Mouse (Mus musculus): ENCODE data around the gene Grk1. TPM values are rescaled to one million over a fixed set of nuclear protein-coding genes. Genes with fewer than 3 reads are reported as not detected.
A peak's percentile ranks its signal among the peaks of the same experiment; 100 is the strongest.

Grk1 gene
- total and polyA plus RNA-seq, 3 experiments: not detected

DNA sequence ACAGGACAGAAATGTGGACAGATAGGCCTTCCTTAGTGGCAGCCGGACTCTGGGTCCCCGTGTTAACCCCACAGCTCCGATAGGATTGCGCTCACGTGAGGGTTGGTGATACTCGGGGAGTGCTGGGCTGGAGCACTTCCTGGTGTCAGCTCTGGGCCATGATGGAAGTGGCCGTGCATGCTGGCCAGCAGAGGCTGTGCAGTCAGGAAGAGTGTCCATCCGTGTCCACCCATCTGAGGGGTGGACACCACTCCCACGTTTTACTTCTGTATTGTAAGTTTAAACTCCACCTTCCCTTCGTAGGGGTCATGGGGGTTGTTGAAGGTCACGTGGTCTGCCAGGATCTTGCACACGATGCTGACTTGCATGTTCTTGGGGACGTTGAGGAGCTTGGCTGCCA is 18.5 kb upstream of the Grk1 start:
- H3K36me3 ChIP-seq (replicated peaks in 1 of 2; ENCODE audit: control insufficient read depth in 1 of 2, insufficient read depth in 1 of 2, low read length in 1 of 2): no peaks in the 10 kb centered on the region
- dilution Hi-C loops (cut with MboI; ENCODE audit: extremely low pct_ligation_motif_present, extremely low pct_unique_long_range_greater_than_20kb, low sequenced_read_pairs) (no loop called here), in situ Hi-C loops (cut with MboI; ENCODE audit: low pct_ligation_motif_present, low pct_unique_long_range_greater_than_20kb, low sequenced_read_pairs) (no loop called here)
- peaks cover 4% of the 10 kb centered on the region for H3K9me3 ChIP-seq (replicated peaks; ENCODE audit: low read length)
- H3K4me1 ChIP-seq (ENCODE audit: control insufficient read depth in 1 of 2, insufficient read depth in 2 of 2): peaks cover 17 to 36% of the 10 kb centered on the region in 2 experiments
- H3K4me3 ChIP-seq (replicated peaks in 1 of 3; ENCODE audit: low read depth in 2 of 3, low read length in 2 of 3, poor library complexity in 1 of 3): no peak overlapping the region
- H3K4me2 ChIP-seq (ENCODE audit: insufficient read depth, low read depth, poor library complexity, severe bottlenecking): no peak overlapping the region
- DNase-seq (ENCODE audit: extremely low read depth): no peak
- H3K79me2 ChIP-seq (replicated peaks; ENCODE audit: control insufficient read depth, extremely low read depth, insufficient read depth, poor library complexity, severe bottlenecking): no peaks in the 10 kb centered on the region
- no peak overlapping the region for H3K9ac ChIP-seq (ENCODE audit: insufficient read depth, low read depth)
- TF ChIP-seq CHD2 (IDR thresholded peaks at IDR 0.05; ENCODE audit: low read length) (no peak), ELF1 (IDR thresholded peaks at IDR 0.05; ENCODE audit: low read depth, low read length) (no peak), HCFC1 (IDR thresholded peaks at IDR 0.05; ENCODE audit: low read depth, low read length) (no peak), TCF12 (IDR thresholded peaks at IDR 0.05; ENCODE audit: low read depth, low read length) (no peak), ZNF384 (IDR thresholded peaks at IDR 0.05; ENCODE audit: low read depth, low read length) (no peak), ETS1 (conservative IDR thresholded peaks at IDR 0.05; ENCODE audit: low read depth, low read length) (no peak), ZMIZ1 (IDR thresholded peaks at IDR 0.05; ENCODE audit: low read depth, low read length) (no peak), TBP (conservative IDR thresholded peaks at IDR 0.05; ENCODE audit: low read depth, low read length) (no peak), KAT2A (IDR thresholded peaks at IDR 0.05; ENCODE audit: insufficient replicate concordance, low read length) (no peak)
- no peak overlapping the region for H3K27ac ChIP-seq (ENCODE audit: insufficient read depth, low read depth)
- H3K27me3 ChIP-seq (replicated peaks): no peaks in the 10 kb centered on the region

DNA sequence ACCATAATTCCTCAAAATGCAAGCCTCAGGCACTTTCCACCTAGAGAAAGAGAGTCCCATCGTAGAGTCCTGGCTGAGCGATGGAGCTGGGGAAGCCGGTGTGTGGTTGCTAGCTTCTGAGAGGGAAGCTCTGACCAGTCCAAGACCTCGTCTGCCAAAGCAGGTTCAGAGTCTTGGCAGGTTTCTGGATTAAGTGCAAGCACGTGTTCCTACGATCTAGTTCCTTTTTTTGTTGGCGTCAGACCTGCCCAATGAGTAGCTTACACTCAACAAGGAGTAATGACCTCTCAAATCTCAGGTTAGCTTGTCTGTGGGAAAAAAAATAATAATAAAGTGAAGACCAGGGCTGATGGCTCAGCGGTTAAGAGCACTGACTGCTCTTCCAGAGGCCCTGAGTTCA is 17.2 kb upstream of the Grk1 start:
- H3K4me3 ChIP-seq (replicated peaks in 1 of 3; ENCODE audit: low read depth in 2 of 3, low read length in 2 of 3, poor library complexity in 1 of 3): no peak overlapping the region
- peaks cover 8 to 23% of the 10 kb centered on the region in 2 experiments for H3K4me1 ChIP-seq (ENCODE audit: control insufficient read depth in 1 of 2, insufficient read depth in 2 of 2)
- H3K9ac ChIP-seq (ENCODE audit: insufficient read depth, low read depth): no peak overlapping the region
- no peak for TF ChIP-seq CHD2 (IDR thresholded peaks at IDR 0.05; ENCODE audit: low read length)
- TF ChIP-seq BHLHE40 (IDR thresholded peaks at IDR 0.05; ENCODE audit: low read depth, low read length): peak; percentile 40; the same call in 1 of the 2 replicates
- peak; percentile 70 for TF ChIP-seq MAX (IDR thresholded peaks at IDR 0.05; ENCODE audit: low read length)
- dilution Hi-C loops (cut with MboI; ENCODE audit: extremely low pct_ligation_motif_present, extremely low pct_unique_long_range_greater_than_20kb, low sequenced_read_pairs) (no loop called here), in situ Hi-C loops (cut with MboI; ENCODE audit: low pct_ligation_motif_present, low pct_unique_long_range_greater_than_20kb, low sequenced_read_pairs) (no loop called here)
- H3K27me3 ChIP-seq (replicated peaks): no peaks in the 10 kb centered on the region
- H3K36me3 ChIP-seq (replicated peaks in 1 of 2; ENCODE audit: control insufficient read depth in 1 of 2, insufficient read depth in 1 of 2, low read length in 1 of 2): no peaks in the 10 kb centered on the region
- no peak for DNase-seq (ENCODE audit: extremely low read depth)
- H3K79me2 ChIP-seq (replicated peaks; ENCODE audit: control insufficient read depth, extremely low read depth, insufficient read depth, poor library complexity, severe bottlenecking): no peaks in the 10 kb centered on the region
- no peak overlapping the region for H3K4me2 ChIP-seq (ENCODE audit: insufficient read depth, low read depth, poor library complexity, severe bottlenecking)
- H3K27ac ChIP-seq (ENCODE audit: insufficient read depth, low read depth): no peak overlapping the region
- peaks cover 4% of the 10 kb centered on the region for H3K9me3 ChIP-seq (replicated peaks; ENCODE audit: low read length)

DNA sequence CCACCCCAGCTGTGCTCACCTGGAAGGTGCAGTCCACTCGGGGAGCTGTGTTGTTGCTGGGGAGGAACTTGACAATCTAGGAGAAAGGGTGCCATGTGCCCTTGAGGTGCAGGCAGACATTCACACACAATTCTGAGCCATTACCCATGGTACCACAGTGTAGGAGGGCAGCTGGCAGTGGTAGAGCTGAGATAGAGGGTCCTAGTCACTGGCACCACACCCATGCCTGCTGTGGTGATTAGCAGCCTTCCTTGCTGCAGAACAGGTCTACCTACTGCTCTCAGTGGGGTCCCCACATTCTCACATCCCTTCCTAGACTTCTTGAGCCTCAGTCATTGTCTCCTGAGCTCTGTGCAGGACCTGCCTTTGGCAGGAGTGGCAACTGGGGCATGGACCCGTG is 16.1 kb upstream of the Grk1 start:
- H3K4me1 ChIP-seq (ENCODE audit: control insufficient read depth in 1 of 2, insufficient read depth in 2 of 2): peaks cover 4 to 19% of the 10 kb centered on the region in 2 experiments
- no peak overlapping the region for H3K27ac ChIP-seq (ENCODE audit: insufficient read depth, low read depth)
- in situ Hi-C loops (cut with MboI; ENCODE audit: low pct_ligation_motif_present, low pct_unique_long_range_greater_than_20kb, low sequenced_read_pairs): no loop called here
- H3K9ac ChIP-seq (ENCODE audit: insufficient read depth, low read depth): no peak overlapping the region
- DNase-seq (ENCODE audit: extremely low read depth): no peak
- H3K27me3 ChIP-seq (replicated peaks): no peaks in the 10 kb centered on the region
- H3K4me3 ChIP-seq (replicated peaks in 1 of 3; ENCODE audit: low read depth in 2 of 3, low read length in 2 of 3, poor library complexity in 1 of 3): no peak overlapping the region
- TF ChIP-seq GABPA (IDR thresholded peaks at IDR 0.05; ENCODE audit: insufficient replicate concordance, low read depth, low read length): no peak
- no peak for TF ChIP-seq SMC3 (IDR thresholded peaks at IDR 0.05; ENCODE audit: low read depth, low read length)
- no peak for TF ChIP-seq MAFK (IDR thresholded peaks at IDR 0.05; ENCODE audit: insufficient replicate concordance, low read length)
- no peak for TF ChIP-seq KAT2A (IDR thresholded peaks at IDR 0.05; ENCODE audit: insufficient replicate concordance, low read length)
- no peak for TF ChIP-seq MEF2A (IDR thresholded peaks at IDR 0.05; ENCODE audit: borderline replicate concordance, low read depth, low read length)
- no peak for TF ChIP-seq POLR2A (IDR thresholded peaks at IDR 0.05; ENCODE audit: low read depth, low read length)
- TF ChIP-seq UBTF (IDR thresholded peaks at IDR 0.05; ENCODE audit: low read depth, low read length): no peak
- no peak for TF ChIP-seq ZNF384 (IDR thresholded peaks at IDR 0.05; ENCODE audit: low read depth, low read length)
- TF ChIP-seq MAZ (IDR thresholded peaks at IDR 0.05; ENCODE audit: low read depth, low read length): no peak
- TF ChIP-seq MXI1 (IDR thresholded peaks at IDR 0.05; ENCODE audit: low read depth, low read length): no peak
- TF ChIP-seq MAX (IDR thresholded peaks at IDR 0.05; ENCODE audit: low read length): no peak
- no peak for TF ChIP-seq JUN (IDR thresholded peaks at IDR 0.05; ENCODE audit: insufficient read depth, low read depth, low read length)
- TF ChIP-seq TCF12 (IDR thresholded peaks at IDR 0.05; ENCODE audit: low read depth, low read length): no peak
- TF ChIP-seq NRF1 (IDR thresholded peaks at IDR 0.05; ENCODE audit: low read depth, low read length): no peak
- no peak for TF ChIP-seq TBP (conservative IDR thresholded peaks at IDR 0.05; ENCODE audit: low read depth, low read length)
- no peak for TF ChIP-seq POLR2AphosphoS2 (IDR thresholded peaks at IDR 0.05; ENCODE audit: low read depth, low read length)
- no peak for TF ChIP-seq BHLHE40 (IDR thresholded peaks at IDR 0.05; ENCODE audit: low read depth, low read length)
- TF ChIP-seq ETS1 (conservative IDR thresholded peaks at IDR 0.05; ENCODE audit: low read depth, low read length): no peak
- H3K79me2 ChIP-seq (replicated peaks; ENCODE audit: control insufficient read depth, extremely low read depth, insufficient read depth, poor library complexity, severe bottlenecking): no peaks in the 10 kb centered on the region
- H3K9me3 ChIP-seq (replicated peaks; ENCODE audit: low read length): peaks cover 4% of the 10 kb centered on the region
- dilution Hi-C loops (cut with MboI; ENCODE audit: extremely low pct_ligation_motif_present, extremely low pct_unique_long_range_greater_than_20kb, low sequenced_read_pairs): no loop called here
- H3K36me3 ChIP-seq (replicated peaks in 1 of 2; ENCODE audit: control insufficient read depth in 1 of 2, insufficient read depth in 1 of 2, low read length in 1 of 2): no peaks in the 10 kb centered on the region
- H3K4me2 ChIP-seq (ENCODE audit: insufficient read depth, low read depth, poor library complexity, severe bottlenecking): no peak overlapping the region
